Mouse (Mus musculus): ENCODE results near the gene Fcgrt. TPM values are rescaled to one million over a fixed set of nuclear protein-coding genes. Genes with fewer than 3 reads are reported as not detected.

Fcgrt gene
- polyA plus RNA-seq, 1 experiment from 2014 or later = 7.8 TPM

DNA sequence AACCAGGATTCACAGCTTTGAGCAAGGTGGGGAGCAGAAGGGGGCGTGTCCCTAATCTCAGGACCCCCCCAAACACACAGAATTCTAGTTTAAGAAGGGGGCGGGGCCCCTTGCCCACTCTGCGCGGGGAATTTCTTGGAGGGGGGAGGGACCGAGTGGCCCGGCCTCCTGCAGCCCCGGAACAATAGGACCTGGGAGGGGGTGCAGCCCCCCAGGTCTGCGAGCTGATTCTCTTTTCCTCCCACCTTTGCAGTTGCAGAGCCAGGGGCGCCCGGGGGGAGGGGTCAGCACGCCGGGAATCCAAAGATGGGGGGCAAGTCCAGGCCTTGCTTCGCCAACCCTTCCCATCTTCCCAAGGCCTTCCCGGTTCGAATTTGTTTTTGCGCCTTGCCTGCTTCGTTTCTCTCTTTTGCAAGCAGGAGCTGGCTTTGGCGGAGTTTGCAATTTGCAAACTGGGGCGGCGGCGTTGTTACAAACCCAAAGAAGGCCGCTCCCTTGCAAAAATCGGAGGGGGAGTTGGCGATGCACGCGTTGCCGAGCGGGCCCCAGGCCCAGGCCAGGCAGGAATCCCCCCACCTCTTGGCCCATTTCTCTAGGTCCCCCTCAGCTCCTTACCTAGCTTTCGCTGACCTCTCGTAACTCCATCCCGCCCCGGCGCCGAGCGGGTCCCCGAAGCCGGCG, 51.3 kb downstream of the Fcgrt start:
- WGBS = under 1% methylated on average over 38 of the region's 38 CpGs
- Histone ChIP-seq H3K27ac (peak overlapping the region; percentile 99), H3K36me3 (peaks cover 41% of the 10 kb centered on the region), H3K4me1 (peaks cover 47% of the 10 kb centered on the region), H3K4me3 (peak overlapping the region; percentile 86), H3K27me3 (ENCODE audit: low read depth, poor library complexity, severe bottlenecking) (no peaks in the 10 kb centered on the region), H3K9me3 (replicated peaks) (no peaks in the 10 kb centered on the region)
- peak; percentile 64 for DNase-seq (ENCODE audit: low spot score)

DNA sequence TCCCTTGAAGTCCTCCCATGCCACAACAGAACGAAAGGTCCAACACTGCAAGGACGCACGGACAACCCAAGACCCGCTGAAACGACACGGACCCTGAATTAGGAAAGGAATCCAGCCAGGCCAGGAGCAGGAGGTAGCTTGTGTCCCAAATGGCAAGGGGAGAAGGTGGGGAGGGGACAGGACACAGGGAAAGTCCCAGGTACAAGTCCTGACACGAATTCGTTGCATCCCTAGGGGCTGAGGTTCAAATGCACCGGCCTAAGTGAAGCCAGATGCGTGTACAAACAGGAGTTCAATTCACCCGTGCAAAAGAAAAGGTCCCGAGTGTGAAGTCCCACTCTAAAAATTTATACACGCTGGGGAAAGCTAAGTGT, 52.1 kb downstream of the Fcgrt start:
- H3K9me3 ChIP-seq (replicated peaks) = no peaks in the 10 kb centered on the region
- DNase-seq (ENCODE audit: low spot score) = peak; percentile 41
- H3K36me3 ChIP-seq = peaks cover 48% of the 10 kb centered on the region
- peaks cover 47% of the 10 kb centered on the region for H3K4me1 ChIP-seq
- WGBS = 2% methylated on average over 13 of the region's 13 CpGs
- no peaks in the 10 kb centered on the region for H3K27me3 ChIP-seq (ENCODE audit: low read depth, poor library complexity, severe bottlenecking)
- peak overlapping the region; percentile 99 for H3K27ac ChIP-seq
- peak overlapping the region; percentile 86 for H3K4me3 ChIP-seq

DNA sequence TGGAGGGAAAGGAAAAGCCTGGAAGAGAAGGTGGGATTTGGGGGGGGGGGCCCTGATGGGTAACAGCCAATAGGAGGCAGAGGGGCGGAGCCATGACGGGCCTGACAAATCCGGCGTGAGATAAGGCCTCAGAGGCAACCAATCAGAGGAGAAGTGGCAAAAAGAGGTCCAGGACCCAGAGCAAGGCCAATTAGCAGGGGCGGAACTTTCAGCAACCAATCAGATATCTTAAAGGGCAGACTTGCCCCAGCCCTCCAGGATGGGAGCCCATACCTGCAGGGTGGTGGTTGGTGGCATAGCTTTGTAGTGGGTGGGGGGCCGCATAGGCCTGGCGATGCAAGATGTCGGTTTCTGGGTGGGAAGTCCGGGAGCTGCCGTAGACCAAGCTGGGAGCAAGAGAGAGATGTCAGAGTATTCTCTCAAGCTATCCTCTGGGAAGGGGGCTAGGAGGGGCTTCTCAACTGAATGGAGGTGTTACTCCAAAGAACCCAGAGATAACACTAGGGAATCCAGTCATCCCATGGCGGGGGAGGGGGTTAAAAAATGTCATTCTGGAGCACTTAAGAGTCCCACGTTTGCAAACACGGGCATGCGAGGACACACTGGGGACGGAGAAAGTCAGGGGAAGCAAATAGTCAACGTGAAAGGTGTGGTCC, 52.6 kb downstream of the Fcgrt start:
- DNase-seq (ENCODE audit: low spot score) = peak; percentile 78
- Histone ChIP-seq H3K36me3 (peaks cover 54% of the 10 kb centered on the region), H3K4me1 (peaks cover 47% of the 10 kb centered on the region), H3K27me3 (ENCODE audit: low read depth, poor library complexity, severe bottlenecking) (no peaks in the 10 kb centered on the region), H3K27ac (peak overlapping the region; percentile 99), H3K4me3 (peak overlapping the region; percentile 86), H3K9me3 (replicated peaks) (no peaks in the 10 kb centered on the region)
- WGBS = 5% methylated on average over 16 of the region's 16 CpGs

DNA sequence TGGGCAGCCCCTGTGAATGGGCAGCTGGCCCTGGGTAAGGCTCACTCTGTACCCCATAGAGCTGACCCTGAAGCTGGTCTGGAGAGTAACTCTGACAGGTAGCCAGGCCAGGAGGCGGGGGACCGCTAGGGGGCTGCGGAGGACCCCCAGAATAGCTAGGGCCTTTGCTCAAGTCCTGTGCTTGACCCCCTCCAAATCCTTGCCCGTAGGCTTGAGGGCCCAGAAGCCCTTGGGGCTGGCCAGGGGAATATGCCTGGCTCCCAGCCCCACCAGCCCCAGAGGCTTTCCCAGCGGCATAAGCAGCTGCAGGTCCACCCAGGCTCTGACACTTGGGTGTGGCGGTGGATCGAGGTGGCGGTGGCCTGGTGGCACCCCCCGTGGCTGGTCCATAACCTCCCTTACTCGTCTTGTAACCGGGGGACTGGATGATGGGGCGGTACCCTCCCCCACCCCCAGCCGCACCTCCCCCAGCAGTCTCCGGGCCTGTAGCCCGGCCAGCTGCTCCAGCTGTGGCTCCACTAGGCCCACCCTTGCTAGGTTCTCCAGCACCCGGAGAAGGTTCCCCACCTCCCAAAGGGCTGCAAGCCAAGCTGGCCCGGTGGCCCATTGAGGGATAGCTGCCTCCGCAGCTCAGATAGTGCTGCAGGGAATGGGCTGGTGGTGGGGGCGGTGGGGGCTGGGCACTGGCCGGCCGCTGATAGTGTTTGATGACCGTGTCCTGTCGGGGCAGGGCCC, 54.6 kb downstream of the Fcgrt start:
- Histone ChIP-seq H3K9me3 (replicated peaks) (no peaks in the 10 kb centered on the region), H3K4me1 (peaks cover 38% of the 10 kb centered on the region), H3K27me3 (ENCODE audit: low read depth, poor library complexity, severe bottlenecking) (no peaks in the 10 kb centered on the region), H3K27ac (0 out of 2 replicates have a peak overlapping the region, but pooled peaks have one; percentile 12), H3K36me3 (peaks cover 73% of the 10 kb centered on the region), H3K4me3 (peak overlapping the region; percentile 12)
- WGBS = 95% methylated on average over 23 of the region's 23 CpGs
- no peak for DNase-seq (ENCODE audit: low spot score)

DNA sequence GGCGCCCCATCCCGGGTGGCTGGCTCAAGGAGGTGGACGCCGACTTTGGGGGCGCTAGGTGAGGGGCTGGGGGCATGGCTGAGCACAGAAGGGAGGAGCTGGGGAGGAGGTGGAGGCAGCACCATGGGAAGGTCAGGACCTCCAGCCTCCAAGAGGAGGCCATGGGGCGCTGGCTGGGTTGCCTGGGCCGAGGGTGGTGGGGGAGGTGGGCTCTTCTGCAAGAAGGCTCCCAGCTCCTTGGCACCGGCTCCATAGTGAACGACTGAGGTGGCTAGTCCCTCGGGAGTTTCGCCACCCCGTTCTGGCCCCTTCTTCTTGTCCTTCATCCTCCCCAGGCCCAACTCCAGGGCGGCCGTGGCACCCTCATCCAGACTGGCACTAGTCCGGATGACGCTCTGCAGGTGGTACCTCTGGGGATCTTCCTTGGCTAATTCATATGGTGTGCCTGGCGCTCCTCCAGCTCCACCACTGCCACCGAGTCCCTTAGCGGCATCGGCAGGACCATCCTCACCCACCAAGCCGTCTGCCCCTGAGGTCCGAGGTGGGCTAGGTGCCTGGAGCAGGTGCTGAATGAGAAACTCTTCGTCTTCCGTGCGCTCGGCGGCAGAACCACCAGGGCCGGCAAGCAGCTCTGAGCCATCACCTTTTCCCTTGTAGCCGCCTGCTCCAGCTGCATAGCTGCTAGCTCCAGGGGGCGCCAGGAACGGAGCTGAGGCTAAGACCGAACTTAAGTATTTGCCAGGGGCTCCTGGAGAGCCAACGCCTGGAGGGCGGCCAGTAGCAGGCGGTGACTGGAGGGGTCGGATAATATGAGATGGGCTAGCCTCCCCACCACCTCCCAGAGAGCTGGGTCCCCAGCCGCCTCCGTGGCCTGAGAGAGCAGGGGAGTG, 55.4 kb downstream of the Fcgrt start:
- Histone ChIP-seq H3K4me3 (peak overlapping the region; percentile 12; the same call in 1 of the 2 replicates), H3K27me3 (ENCODE audit: low read depth, poor library complexity, severe bottlenecking) (no peaks in the 10 kb centered on the region), H3K27ac (no peak overlapping the region), H3K4me1 (peaks cover 29% of the 10 kb centered on the region), H3K9me3 (replicated peaks) (no peaks in the 10 kb centered on the region), H3K36me3 (peaks cover 82% of the 10 kb centered on the region)
- 95% methylated on average over 37 of the region's 38 CpGs for WGBS
- DNase-seq (ENCODE audit: low spot score) = no peak

DNA sequence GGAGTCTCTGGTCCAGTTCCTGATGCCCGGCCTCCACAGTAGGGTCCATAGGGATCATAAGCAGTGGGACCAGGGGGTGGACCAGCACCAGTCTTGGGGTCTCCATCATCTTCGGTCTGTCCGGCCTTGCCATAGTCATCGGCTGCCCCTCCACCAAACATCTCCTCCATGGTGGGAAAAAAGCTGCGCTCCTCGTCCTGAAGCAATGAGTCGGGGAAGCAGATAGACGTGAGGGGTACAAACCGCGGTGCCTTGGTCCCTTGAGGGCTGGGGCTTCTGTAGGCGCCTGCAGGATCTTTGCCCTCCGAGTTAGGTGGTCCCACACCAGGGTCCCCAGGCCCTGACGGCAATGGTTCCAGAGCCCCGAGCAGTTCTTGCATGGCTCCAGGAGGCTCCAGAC, 56.2 kb downstream of the Fcgrt start:
- 97% methylated on average over 14 of the region's 14 CpGs for WGBS
- Histone ChIP-seq H3K27ac (no peak overlapping the region), H3K27me3 (ENCODE audit: low read depth, poor library complexity, severe bottlenecking) (no peaks in the 10 kb centered on the region), H3K4me1 (peaks cover 29% of the 10 kb centered on the region), H3K36me3 (peaks cover 89% of the 10 kb centered on the region), H3K9me3 (replicated peaks) (no peaks in the 10 kb centered on the region), H3K4me3 (peak overlapping the region; percentile 12; the same call in 1 of the 2 replicates)
- DNase-seq (ENCODE audit: low spot score) = no peak

DNA sequence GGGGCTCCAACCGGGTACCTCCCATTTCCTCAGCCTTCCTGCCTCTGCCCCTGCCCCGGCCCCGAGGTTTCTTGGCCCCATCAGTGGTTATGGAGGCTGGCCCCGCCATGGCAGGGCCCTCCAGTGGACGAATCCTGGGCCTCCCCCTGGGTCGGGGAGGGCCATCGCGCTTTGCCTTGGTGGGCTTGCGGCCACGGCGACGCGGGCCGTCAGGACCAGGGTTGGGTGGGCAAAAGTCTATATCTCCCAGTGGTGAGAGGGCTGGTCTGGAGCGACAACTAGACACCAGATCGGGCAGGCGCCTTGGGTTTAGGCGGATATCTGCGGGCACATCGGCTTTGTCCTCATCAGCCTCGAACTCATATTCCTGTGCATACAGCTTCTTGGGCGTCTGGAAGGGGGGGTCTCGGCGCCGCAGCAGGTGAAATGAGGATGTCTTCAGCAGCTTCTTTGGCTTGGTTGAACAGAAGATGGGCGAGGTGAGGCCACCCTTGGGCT, 56.7 kb downstream of the Fcgrt start:
- Histone ChIP-seq H3K4me1 (peaks cover 27% of the 10 kb centered on the region), H3K4me3 (peak overlapping the region; percentile 12; the same call in 1 of the 2 replicates), H3K27me3 (ENCODE audit: low read depth, poor library complexity, severe bottlenecking) (no peaks in the 10 kb centered on the region), H3K9me3 (replicated peaks) (no peaks in the 10 kb centered on the region), H3K27ac (no peak overlapping the region), H3K36me3 (peaks cover 95% of the 10 kb centered on the region)
- 94% methylated on average over 26 of the region's 26 CpGs for WGBS
- DNase-seq (ENCODE audit: low spot score) = no peak

DNA sequence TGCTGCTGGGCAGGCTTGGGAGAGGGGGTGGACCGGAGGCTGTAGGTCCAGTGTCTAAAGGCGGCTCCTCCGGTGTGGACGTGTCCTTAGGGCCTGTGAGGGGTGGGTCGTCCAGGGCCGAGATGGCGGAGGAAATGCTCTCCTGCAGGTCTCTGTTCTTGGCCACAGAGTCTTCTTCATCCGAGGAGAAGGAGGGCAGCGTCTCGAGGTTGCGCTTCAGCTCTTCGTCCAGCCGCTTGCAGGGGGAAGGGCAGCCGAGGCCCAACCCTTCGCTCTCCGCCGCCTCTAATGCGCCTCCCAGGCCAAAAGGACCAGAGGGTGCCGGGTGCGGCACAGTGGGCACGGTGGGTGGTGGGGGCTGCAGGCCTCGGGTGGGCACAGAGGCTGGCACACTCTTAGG, 57.9 kb downstream of the Fcgrt start:
- H3K4me1 ChIP-seq = peaks cover 16% of the 10 kb centered on the region
- no peaks in the 10 kb centered on the region for H3K9me3 ChIP-seq (replicated peaks)
- no peak overlapping the region for H3K27ac ChIP-seq
- WGBS = 97% methylated on average over 22 of the region's 22 CpGs
- H3K4me3 ChIP-seq = no peak overlapping the region
- peaks cover 100% of the 10 kb centered on the region for H3K36me3 ChIP-seq
- no peaks in the 10 kb centered on the region for H3K27me3 ChIP-seq (ENCODE audit: low read depth, poor library complexity, severe bottlenecking)
- no peak for DNase-seq (ENCODE audit: low spot score)

DNA sequence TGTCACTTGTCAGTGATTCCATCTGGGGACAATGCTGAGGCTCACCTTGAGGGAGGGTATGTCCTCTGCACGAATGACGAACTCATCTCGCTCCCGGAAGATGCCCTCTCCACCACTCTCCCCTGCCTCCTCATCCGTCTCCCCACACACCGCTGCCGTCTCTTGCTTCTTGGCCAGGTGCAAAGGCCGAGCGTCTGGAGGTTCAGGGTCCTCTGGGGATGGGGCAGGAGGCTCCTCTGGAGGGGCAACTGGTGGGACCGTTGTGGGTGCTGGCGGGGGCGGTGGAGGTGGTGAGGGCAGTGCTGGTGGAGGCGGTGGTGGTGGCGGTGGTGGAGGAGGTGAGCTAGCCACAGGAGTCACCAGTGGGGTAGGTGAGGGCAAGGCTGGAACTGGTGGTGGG, 60.3 kb downstream of the Fcgrt start:
- Histone ChIP-seq H3K4me1 (peaks cover 3% of the 10 kb centered on the region; the same call in 1 of the 2 replicates), H3K36me3 (peaks cover 100% of the 10 kb centered on the region), H3K27ac (no peak overlapping the region), H3K27me3 (ENCODE audit: low read depth, poor library complexity, severe bottlenecking) (no peaks in the 10 kb centered on the region), H3K4me3 (no peak overlapping the region), H3K9me3 (replicated peaks) (no peaks in the 10 kb centered on the region)
- WGBS = 97% methylated on average over 14 of the region's 14 CpGs
- no peak for DNase-seq (ENCODE audit: low spot score)

MicroRNAs within 50 kb of the gene (microRNA counts, 519-probe panel; counts per million panel counts)
- microRNA mmu-miR-150 = 684 counts per million, percentile 72 among the panel's probes with 10 or more counts

Small RNA genes within 50 kb of the gene (microRNA-seq; reads per million reads assigned to microRNA genes)
- 4.1 reads per million, percentile 6 among the genes with 10 or more reads in this experiment for gene Mir150
- gene Mir5121 = 22.3 reads per million, percentile 31 among the genes with 10 or more reads in this experiment

Other genes with a start within 250 kb of the Fcgrt start
- gene Pnkp, start 246.7 kb downstream of the Fcgrt start, polyA plus RNA-seq (2016; fragmentation: Nextera tagmentation; extraction: Ambion mirVana) = 37.5 and 43.1 TPM in 2 replicates
- 434 and 504 TPM in 2 replicates for gene Ptov1, start 234.1 kb downstream of the Fcgrt start, polyA plus RNA-seq (2016; fragmentation: Nextera tagmentation; extraction: Ambion mirVana)
- 140 and 145 TPM in 2 replicates for gene Med25, start 211.1 kb downstream of the Fcgrt start, polyA plus RNA-seq (2016; fragmentation: Nextera tagmentation; extraction: Ambion mirVana)
- 14.8 and 20.0 TPM in 2 replicates for gene Fuz, start 207.8 kb downstream of the Fcgrt start, polyA plus RNA-seq (2016; fragmentation: Nextera tagmentation; extraction: Ambion mirVana)
- 78.7 and 85.3 TPM in 2 replicates for gene Ap2a1, start 174.4 kb downstream of the Fcgrt start, polyA plus RNA-seq (2016; fragmentation: Nextera tagmentation; extraction: Ambion mirVana)
- gene Tsks, start 160.6 kb downstream of the Fcgrt start, polyA plus RNA-seq (2016; fragmentation: Nextera tagmentation; extraction: Ambion mirVana) = 0.14 and 0.18 TPM in 2 replicates
- 11.4 and 18.8 TPM in 2 replicates for gene Cpt1c, start 129.0 kb downstream of the Fcgrt start, polyA plus RNA-seq (2016; fragmentation: Nextera tagmentation; extraction: Ambion mirVana)
- 979 and 1,027 TPM in 2 replicates for gene Prmt1, start 117.3 kb downstream of the Fcgrt start, polyA plus RNA-seq (2016; fragmentation: Nextera tagmentation; extraction: Ambion mirVana)
- 74.7 and 75.0 TPM in 2 replicates for gene Irf3, start 106.2 kb downstream of the Fcgrt start, polyA plus RNA-seq (2016; fragmentation: Nextera tagmentation; extraction: Ambion mirVana)
- gene Bcl2l12, start 105.1 kb downstream of the Fcgrt start, polyA plus RNA-seq (2016; fragmentation: Nextera tagmentation; extraction: Ambion mirVana) = 89.7 and 92.2 TPM in 2 replicates
- gene Scaf1, start 87.5 kb downstream of the Fcgrt start, polyA plus RNA-seq (2016; fragmentation: Nextera tagmentation; extraction: Ambion mirVana) = 47.8 and 50.6 TPM in 2 replicates
- 15.6 and 18.3 TPM in 2 replicates for gene Rras, start 85.9 kb downstream of the Fcgrt start, polyA plus RNA-seq (2016; fragmentation: Nextera tagmentation; extraction: Ambion mirVana)
- 16.3 and 18.1 TPM in 2 replicates for gene Prr12, start 51.0 kb downstream of the Fcgrt start, polyA plus RNA-seq (2016; fragmentation: Nextera tagmentation; extraction: Ambion mirVana)
- gene Nosip, start 41.4 kb downstream of the Fcgrt start, polyA plus RNA-seq (2016; fragmentation: Nextera tagmentation; extraction: Ambion mirVana) = 80.4 and 81.2 TPM in 2 replicates
- gene Prrg2, start 41.2 kb downstream of the Fcgrt start, polyA plus RNA-seq (2016; fragmentation: Nextera tagmentation; extraction: Ambion mirVana) = 16.8 and 24.8 TPM in 2 replicates
- 175 and 210 TPM in 2 replicates for gene Rcn3, start 11.6 kb downstream of the Fcgrt start, polyA plus RNA-seq (2016; fragmentation: Nextera tagmentation; extraction: Ambion mirVana)
- gene Rps11, start 20.6 kb upstream of the Fcgrt start, polyA plus RNA-seq (2016; fragmentation: Nextera tagmentation; extraction: Ambion mirVana) = 1,846 and 2,302 TPM in 2 replicates
- 1,210 and 1,327 TPM in 2 replicates for gene Rpl13a, start 24.9 kb upstream of the Fcgrt start, polyA plus RNA-seq (2016; fragmentation: Nextera tagmentation; extraction: Ambion mirVana)
- not detected in 2 replicates for gene Gm45713, start 32.4 kb upstream of the Fcgrt start, polyA plus RNA-seq (2016; fragmentation: Nextera tagmentation; extraction: Ambion mirVana)
- 1.4 and 1.5 TPM in 2 replicates for gene Flt3l, start 32.6 kb upstream of the Fcgrt start, polyA plus RNA-seq (2016; fragmentation: Nextera tagmentation; extraction: Ambion mirVana)
- 105 and 109 TPM in 2 replicates for gene Pih1d1, start 50.5 kb upstream of the Fcgrt start, polyA plus RNA-seq (2016; fragmentation: Nextera tagmentation; extraction: Ambion mirVana)
- gene Aldh16a1, start 50.7 kb upstream of the Fcgrt start, polyA plus RNA-seq (2016; fragmentation: Nextera tagmentation; extraction: Ambion mirVana) = 54.2 and 63.7 TPM in 2 replicates
- gene Slc17a7, start 60.1 kb upstream of the Fcgrt start, polyA plus RNA-seq (2016; fragmentation: Nextera tagmentation; extraction: Ambion mirVana) = 0.06 TPM in 1 of 2 replicates, not detected in the other
- gene Gfy, start 75.7 kb upstream of the Fcgrt start, polyA plus RNA-seq (2016; fragmentation: Nextera tagmentation; extraction: Ambion mirVana) = not detected in 2 replicates
- gene Pth2, start 77.1 kb upstream of the Fcgrt start, polyA plus RNA-seq (2016; fragmentation: Nextera tagmentation; extraction: Ambion mirVana) = not detected in 2 replicates
- gene Ccdc155, start 101.0 kb upstream of the Fcgrt start, polyA plus RNA-seq (2016; fragmentation: Nextera tagmentation; extraction: Ambion mirVana) = 0.45 and 0.68 TPM in 2 replicates
- gene Dkkl1, start 108.3 kb upstream of the Fcgrt start, polyA plus RNA-seq (2016; fragmentation: Nextera tagmentation; extraction: Ambion mirVana) = 0.21 and 0.41 TPM in 2 replicates
- 435 and 481 TPM in 2 replicates for gene Tead2, start 111.9 kb upstream of the Fcgrt start, polyA plus RNA-seq (2016; fragmentation: Nextera tagmentation; extraction: Ambion mirVana)
- 1.1 and 1.2 TPM in 2 replicates for gene Cd37, start 135.3 kb upstream of the Fcgrt start, polyA plus RNA-seq (2016; fragmentation: Nextera tagmentation; extraction: Ambion mirVana)
- 0.24 and 0.49 TPM in 2 replicates for gene Slc6a16, start 137.2 kb upstream of the Fcgrt start, polyA plus RNA-seq (2016; fragmentation: Nextera tagmentation; extraction: Ambion mirVana)
- gene Slc6a21, start 173.7 kb upstream of the Fcgrt start, polyA plus RNA-seq (2016; fragmentation: Nextera tagmentation; extraction: Ambion mirVana) = not detected in 2 replicates
- 5.2 and 8.4 TPM in 2 replicates for gene Trpm4, start 229.9 kb upstream of the Fcgrt start, polyA plus RNA-seq (2016; fragmentation: Nextera tagmentation; extraction: Ambion mirVana)
- 0.24 and 0.39 TPM in 2 replicates for gene Hrc, start 231.4 kb upstream of the Fcgrt start, polyA plus RNA-seq (2016; fragmentation: Nextera tagmentation; extraction: Ambion mirVana)

All from limb, embryonic 10.5 days (tissue).